Mouse (Mus musculus): ENCODE results near the gene Pdzd11. TPM values are rescaled to one million over a fixed set of nuclear protein-coding genes. Genes with fewer than 3 reads are reported as not detected.
A peak's percentile ranks its signal among the peaks of the same experiment; 100 is the strongest.

The Pdzd11 gene
- 10 to 100 TPM; 32.0 to 37.0 TPM for total RNA-seq (2021)
- long read RNA-seq, transcript Pdzd11-201 (7 exons, 1,626 nt): major isoform, 35 of 54 reads
- long read RNA-seq, transcript Pdzd11-202 (7 exons, 1,041 nt): minor isoform, 12 of 54 reads
- long read RNA-seq, partial matches to known transcripts: 4 of 54 reads
- long read RNA-seq, other reads (novel, unspliced or antisense): 3 of 54 reads

DNA sequence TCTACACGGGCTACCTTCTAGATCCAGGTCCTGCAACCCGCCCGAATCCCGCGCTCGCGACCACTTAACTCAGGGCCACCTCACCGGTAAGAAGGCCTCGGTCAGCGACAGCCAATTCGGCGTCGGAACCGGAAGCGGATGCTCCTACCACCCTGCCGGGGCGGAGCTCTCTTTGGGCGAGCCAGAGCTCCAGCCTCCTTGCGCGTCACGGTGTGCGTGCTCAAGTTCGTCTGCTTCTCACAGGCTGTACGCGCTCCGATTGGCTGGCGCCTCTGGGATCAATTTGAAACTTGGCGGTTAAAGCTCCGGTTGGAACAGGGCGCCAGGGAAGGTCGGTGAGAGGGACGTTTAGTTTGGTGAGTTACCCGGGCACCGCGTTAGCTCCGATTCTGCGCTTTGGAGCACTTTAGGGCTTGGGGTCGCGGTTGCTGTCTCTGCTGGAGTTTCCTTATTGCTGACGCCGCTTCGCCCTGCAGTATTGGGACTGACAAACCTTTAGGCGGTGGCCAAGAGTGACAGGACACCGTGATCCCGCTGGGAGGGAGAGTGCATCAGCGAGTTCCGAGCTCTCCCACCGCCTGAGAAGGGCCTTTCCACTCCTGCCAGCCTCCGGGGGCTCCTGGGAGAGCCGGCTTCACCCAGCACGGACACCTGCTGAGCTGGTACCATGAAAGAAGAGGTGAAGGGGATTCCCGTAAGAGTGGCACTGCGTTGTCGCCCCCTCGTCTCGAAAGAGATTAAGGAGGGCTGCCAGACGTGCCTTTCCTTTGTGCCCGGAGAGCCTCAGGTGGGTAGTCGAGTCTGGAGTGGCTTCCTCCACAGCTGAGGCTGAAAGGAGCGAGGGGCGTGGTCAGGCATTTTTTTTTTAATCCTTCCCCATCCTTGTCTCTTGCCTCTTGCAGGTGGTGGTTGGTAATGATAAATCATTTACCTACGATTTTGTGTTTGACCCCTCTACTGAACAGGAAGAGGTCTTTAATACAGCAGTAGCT lies at the start of gene Pdzd11:
Gene Pdzd11, minus strand, starts transcription at position 767 of the 992 bp plus-strand sequence.
- peak; percentile 77 to 83 for DNase-seq (ENCODE audit: low spot score in 2 of 2)

DNA sequence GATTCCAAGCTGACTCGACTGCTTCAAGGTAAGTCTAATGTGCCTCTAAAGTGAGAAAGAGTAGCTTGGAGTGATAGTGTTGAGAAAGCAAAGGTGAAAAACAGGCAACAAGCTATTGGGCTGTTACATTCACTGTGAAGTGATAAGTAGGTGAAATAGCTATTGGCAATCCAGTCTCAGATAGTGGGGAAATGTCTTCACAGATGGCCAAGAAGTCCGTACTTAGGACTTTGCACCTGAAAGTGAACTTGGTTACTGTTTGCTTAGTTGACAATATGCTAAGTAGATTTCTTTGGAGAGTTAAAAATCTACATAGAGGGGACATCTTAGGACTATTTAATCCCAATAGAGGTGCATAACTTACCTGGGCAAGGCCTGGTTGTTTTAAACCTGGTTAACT lies 38.5 kb upstream of the Pdzd11 start:
- DNase-seq (ENCODE audit: low spot score in 2 of 2): no peak

DNA sequence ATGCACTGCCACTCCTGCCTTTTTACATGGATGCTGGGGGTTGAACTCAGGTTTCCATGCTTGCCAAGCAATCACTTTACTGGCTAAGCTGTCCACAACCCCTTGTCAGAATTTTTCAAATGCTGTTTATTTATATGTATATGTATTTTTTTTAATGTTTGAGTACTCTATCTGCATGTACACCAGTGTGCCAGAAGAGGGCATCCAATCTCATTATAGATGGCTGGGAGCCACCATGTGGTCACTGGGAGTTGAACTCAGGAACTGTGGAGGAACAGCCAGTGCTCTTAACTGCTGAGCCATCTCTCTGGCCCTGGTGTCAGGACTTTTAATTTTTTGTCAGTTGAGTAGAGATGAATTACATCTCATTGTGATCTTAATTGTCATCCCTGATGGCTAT lies 26.5 kb upstream of the Pdzd11 start:
- no peak for DNase-seq (ENCODE audit: low spot score in 2 of 2)

DNA sequence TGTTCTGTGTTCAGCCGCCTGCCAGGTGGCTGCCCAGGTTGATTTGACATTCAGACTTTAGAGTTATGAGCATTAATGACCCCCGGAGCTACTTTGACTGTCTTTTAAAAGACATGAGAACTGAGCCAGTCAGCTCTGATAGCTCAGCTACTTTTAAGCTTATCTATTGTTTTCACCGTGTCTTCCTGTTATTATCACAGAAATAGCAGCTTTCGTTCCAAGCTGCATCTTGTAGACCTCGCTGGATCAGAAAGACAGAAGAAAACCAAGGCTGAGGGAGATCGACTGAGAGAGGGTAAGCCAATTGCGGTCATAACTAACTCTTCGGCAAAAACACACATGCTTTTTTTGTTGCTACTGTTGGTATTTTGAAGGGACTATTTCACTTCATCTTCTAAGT lies 12.1 kb upstream of the Pdzd11 start:
- DNase-seq (ENCODE audit: low spot score in 2 of 2): no peak

DNA sequence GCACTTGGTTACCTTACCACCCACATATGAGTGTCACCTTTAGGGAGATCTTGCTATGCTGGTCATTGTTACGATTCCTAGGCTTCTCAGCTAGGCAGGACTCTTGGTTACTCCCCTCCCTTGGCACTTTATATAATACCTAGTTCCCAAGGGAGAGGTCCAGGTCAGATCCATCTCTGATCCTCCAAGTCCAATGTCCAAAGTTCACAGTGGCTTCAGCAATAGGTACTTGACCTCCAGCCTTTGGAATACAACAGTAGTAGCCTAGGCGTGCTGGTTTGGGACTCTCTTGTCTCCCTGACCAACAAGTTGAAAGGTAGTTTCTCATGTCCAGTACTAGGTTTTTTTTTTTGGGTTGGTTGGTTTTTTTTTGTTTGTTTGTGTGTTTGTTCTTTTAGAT lies 2.7 kb upstream of the Pdzd11 start:
- no peak for DNase-seq (ENCODE audit: low spot score in 2 of 2)

DNA sequence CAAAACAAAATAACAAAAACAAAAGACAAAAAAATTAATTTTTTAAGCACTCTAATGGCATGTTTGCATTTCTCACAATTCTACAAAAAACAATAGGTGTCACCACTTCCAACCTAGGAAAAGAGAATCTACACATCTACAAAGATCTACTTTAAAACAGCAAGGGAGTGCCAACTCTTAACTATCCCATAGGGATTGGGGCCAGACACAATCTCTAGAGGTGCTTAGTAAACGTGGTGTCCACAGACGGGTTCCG lies 894 bp downstream of the Pdzd11 start, which contains the start of gene Kif4:
Gene Kif4, plus strand, starts transcription at position 192 of the 256 bp plus-strand sequence.
- DNase-seq (ENCODE audit: low spot score in 2 of 2): no peak

DNA sequence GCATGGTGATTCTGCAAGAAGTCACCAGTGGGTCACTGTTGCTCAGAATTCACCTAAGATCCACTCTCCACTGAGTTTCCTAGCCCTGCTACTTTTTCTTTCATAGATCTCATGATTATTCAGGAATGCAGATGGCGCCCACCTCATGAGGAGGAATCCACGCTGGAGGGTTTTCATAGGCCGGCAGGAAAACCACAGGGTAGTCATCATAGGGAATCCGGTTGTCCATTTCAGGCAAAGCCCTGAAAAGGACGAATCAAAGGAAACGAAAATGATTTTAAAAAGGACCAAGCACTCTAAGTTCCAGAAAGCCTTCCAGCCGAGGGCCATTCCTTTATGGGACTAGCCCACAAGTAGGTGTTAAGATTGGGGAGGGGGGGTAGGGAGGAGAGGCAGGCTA lies 1.2 kb downstream of the Pdzd11 start:
- DNase-seq (ENCODE audit: low spot score in 2 of 2): no peak

DNA sequence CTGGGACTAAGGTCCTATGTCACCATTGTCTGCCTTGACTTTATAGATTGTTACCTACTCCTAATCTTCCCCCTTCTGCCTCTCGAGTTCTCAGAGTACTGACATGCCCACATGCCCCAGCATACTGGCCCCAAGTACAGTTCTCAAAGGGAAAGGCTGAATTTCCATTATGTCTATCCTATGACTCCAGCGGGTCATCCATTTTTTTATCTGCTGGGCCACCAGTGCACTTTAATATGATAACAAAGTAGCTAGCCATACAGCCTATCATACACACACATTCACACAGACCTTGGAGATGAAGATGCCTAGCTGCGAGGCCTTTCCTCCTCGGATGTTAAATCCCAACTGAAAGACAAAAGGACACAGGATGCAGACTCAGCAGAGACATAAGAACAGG lies 2.1 kb downstream of the Pdzd11 start:
- no peak for DNase-seq (ENCODE audit: low spot score in 2 of 2)

DNA sequence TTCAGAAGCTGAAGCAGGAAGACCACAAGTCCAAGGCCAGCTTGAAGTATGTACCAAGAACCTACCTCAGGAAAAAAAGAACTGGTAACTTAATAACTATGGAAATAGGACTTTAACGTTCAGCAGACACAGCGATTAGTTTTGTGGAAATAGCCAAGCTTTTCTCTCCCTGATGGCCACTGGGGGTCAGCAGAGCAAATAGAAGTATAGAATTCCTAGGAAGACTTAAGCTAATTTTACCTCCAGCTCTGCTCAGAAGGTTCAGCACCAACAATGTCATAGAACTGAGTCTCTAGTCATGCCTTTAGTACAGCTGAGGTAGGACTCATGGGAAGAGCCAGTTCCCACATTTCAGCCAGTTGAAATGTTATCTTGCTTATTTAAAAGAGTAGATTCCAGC lies 5.0 kb downstream of the Pdzd11 start:
- peak in 1 of 2 experiments; percentile 13 for DNase-seq (ENCODE audit: low spot score in 2 of 2)

DNA sequence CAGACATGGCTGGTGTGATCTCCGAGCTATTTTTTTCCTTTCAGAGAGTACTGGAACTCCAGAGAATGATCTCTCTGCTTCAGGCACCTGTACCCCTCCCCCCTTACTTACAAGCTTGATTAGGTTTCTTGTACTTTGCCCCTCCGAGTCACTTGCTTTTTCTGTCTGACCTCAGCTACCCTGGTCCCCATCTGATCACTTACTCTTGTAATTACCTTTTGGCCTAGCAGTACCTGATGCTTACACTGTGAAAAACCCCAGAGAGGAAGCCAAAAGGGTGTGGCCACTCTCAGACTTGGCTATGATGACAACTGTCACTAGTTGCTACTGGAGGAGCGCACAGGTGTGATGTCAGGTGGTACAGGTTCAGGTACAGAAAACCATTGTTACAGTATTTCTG lies 7.9 kb downstream of the Pdzd11 start:
- no peak for DNase-seq (ENCODE audit: low spot score in 2 of 2)

DNA sequence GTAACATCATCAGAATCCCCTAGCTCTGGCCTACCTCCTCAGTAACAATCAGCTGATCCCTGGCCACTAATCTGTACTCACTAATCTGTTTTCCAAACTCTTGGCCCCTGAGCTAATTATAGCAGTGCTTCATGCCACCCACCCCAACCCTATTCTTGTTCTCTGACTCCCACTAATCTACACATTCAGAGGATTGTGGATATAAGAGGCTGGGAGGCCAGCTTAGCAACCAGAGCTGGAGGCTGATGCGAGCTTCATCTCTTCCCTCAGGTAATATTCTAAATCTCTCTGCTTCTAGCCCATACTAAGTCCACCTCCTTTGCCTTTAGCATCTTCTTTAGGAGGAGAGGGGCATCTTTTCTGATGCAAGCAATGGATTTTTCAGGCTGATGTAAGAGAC lies 21.1 kb downstream of the Pdzd11 start, which contains the start of gene Arr3:
Gene Arr3, plus strand, starts transcription at position 184 of the 400 bp plus-strand sequence.
- DNase-seq (ENCODE audit: low spot score in 2 of 2): no peak

DNA sequence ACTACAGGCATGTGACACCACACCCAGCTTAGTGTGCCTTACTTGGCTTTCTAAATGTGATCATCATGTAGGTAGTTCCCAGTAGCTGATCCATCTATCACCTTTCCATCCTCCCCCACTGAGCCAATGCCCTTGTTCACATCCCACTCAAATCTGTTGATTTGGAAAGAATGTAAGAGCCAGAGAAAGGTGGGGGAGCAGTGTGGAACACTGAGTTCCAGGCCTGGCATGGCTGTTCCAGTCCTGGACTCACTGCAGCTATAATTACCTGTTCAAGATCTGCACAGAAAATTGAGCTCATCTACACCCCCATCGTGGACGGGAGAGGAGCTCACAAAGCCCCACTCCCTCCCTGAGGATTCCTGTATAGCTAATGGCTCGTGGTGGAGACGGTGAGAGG lies 26.6 kb downstream of the Pdzd11 start:
- no peak for DNase-seq (ENCODE audit: low spot score in 2 of 2)

DNA sequence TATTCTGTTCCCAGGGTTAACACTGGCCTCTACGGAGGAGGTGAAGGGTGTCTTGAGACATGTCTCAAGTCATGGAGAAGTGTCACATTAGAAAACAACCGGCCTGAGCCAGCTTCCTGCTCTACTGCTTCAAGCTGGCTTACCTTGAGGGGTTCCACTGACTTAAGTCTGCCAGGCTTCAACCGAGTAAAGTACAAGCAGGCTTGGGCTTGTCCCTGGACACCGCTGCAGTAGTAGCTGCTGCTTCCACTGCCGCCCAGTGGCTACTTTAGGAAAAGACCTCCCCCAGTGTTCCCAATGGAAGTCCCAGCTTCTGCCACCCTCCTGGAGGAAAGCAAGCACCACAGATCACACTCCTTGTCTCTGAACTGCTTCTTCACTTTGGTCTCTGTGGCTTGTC lies 28.9 kb downstream of the Pdzd11 start:
- peak; percentile 20 to 50 for DNase-seq (ENCODE audit: low spot score in 2 of 2)

DNA sequence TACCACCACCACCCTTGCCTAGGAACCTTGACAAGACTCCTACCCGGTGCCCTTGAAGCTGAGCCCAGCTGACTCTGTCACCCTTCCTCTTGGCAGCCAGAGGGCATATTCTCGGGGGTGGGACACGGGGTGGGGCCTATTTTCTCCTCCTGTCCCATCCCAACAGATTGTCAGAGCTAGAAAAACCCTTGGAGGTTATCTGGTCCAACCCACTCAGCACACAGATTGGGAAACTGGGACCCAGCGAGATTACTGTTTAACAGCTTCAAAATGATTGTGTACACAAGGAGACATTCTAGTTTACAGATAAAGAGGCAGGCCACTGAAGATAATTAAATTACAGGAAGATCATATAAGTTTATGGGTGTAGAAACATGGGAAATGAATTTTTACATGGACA lies 31.6 kb downstream of the Pdzd11 start, which contains the start of gene P2ry4:
Gene P2ry4, minus strand, starts transcription at position 79 of the 400 bp plus-strand sequence.
- no peak for DNase-seq (ENCODE audit: low spot score in 2 of 2)

Other genes starting within 250 kb of the Pdzd11 start
- not detected for gene Otud6a, start 197.6 kb downstream of the Pdzd11 start, total RNA-seq (2021)
- gene Awat2, start 183.9 kb downstream of the Pdzd11 start, total RNA-seq (2021): not detected
- 10 to 100 TPM; 36.4 to 36.7 TPM for gene Igbp1, start 132.3 kb downstream of the Pdzd11 start, total RNA-seq (2021)
- not detected for gene Dgat2l6, start 101.7 kb downstream of the Pdzd11 start, total RNA-seq (2021)
- gene Awat1, start 54.3 kb downstream of the Pdzd11 start, total RNA-seq (2021): not detected
- under 1 TPM; 0.07 to 0.09 TPM for gene P2ry4, start 31.7 kb downstream of the Pdzd11 start, total RNA-seq (2021)
- not detected for gene Arr3, start 21.1 kb downstream of the Pdzd11 start, total RNA-seq (2021)
- gene Kif4, start 831 bp downstream of the Pdzd11 start, total RNA-seq (2021): 1 to 10 TPM; 3.2 to 3.8 TPM
- 10 to 100 TPM; 20.0 to 20.9 TPM for gene Gdpd2, start 103.3 kb upstream of the Pdzd11 start, total RNA-seq (2021)
- 100 to 1,000 TPM; 130 to 132 TPM for gene Dlg3, start 141.2 kb upstream of the Pdzd11 start, total RNA-seq (2021)